Mouse (Mus musculus) midbrain, embryonic 11.5 days (tissue): ENCODE results near the gene S100a8. TPM values are rescaled to one million over a fixed set of nuclear protein-coding genes. Genes with fewer than 3 reads are reported as not detected.

Experiments used
- ATAC-seq: fragments of 200-750 bp; cut with Nextera tagmentation; 2 replicates; pipeline ENCODE4 v1.8.0; 2017; ENCODE audit warnings: moderate TSS enrichment, moderate library complexity; ENCODE audit not compliant: low FRiP score
- DNase-seq: peaks from one replicate; pipeline ENCODE4 v3.0.0; 2015; ENCODE audit warnings: low spot score; ENCODE audit errors: missing footprints
- H3K27ac ChIP-seq: fragments of 300-500 bp; sonication (generic); 2 replicates; pipeline ENCODE4 v1.5.1; 2014; ENCODE audit warnings: low read depth, low read length
- H3K27me3 ChIP-seq: fragments of 300-500 bp; sonication (generic); 2 replicates; pipeline ENCODE4 v1.6.1; 2014; ENCODE audit warnings: mild to moderate bottlenecking, low read length, moderate library complexity, mixed read lengths; ENCODE audit not compliant: control insufficient read depth, insufficient read depth
- H3K36me3 ChIP-seq: fragments of 300-500 bp; sonication (generic); 2 replicates; pipeline ENCODE4 v1.6.1; 2014; ENCODE audit warnings: mild to moderate bottlenecking, low read length, moderate library complexity, mixed read lengths; ENCODE audit not compliant: control insufficient read depth, insufficient read depth
- H3K4me1 ChIP-seq: fragments of 300-500 bp; sonication (generic); 2 replicates; pipeline ENCODE4 v1.6.1; 2014; ENCODE audit warnings: low read length; ENCODE audit not compliant: control insufficient read depth, insufficient read depth
- H3K4me2 ChIP-seq: fragments of 300-500 bp; sonication (generic); 2 replicates; pipeline ENCODE4 v1.6.1; 2014; ENCODE audit warnings: mild to moderate bottlenecking, moderate library complexity
- H3K4me3 ChIP-seq: fragments of 300-500 bp; sonication (generic); 2 replicates; pipeline ENCODE4 v1.5.1; 2014; ENCODE audit warnings: low read depth, low read length
- H3K9ac ChIP-seq: fragments of 300-500 bp; sonication (generic); 2 replicates; pipeline ENCODE4 v1.6.1; 2014; ENCODE audit warnings: low read length
- H3K9me3 ChIP-seq: fragments of 300-500 bp; sonication (generic); 2 replicates; pipeline ENCODE4 v1.6.1; 2016; ENCODE audit warnings: low read length; ENCODE audit not compliant: control insufficient read depth
- WGBS: fragments of 180-500 bp; shearing (Covaris S2); extraction: QIAGEN DNeasy Blood & Tissue Kit; methylation state at CpG from one replicate; pipeline ENCODE4 v1.1.7; 2014; 5-methylcytosine and 5-hydroxymethylcytosine counted together
- polyA plus RNA-seq: library from polyadenylated mRNA; unstranded; fragments of >200 nt; fragmentation: Nextera tagmentation; extraction: Ambion mirVana; gene quantifications from 2 replicates; pipeline ENCODE4 v1.2.1, GENCODE M21; 2014

S100a8 gene
- polyA plus RNA-seq, 1 experiment from 2014 or later, result 2.0 TPM

DNA sequence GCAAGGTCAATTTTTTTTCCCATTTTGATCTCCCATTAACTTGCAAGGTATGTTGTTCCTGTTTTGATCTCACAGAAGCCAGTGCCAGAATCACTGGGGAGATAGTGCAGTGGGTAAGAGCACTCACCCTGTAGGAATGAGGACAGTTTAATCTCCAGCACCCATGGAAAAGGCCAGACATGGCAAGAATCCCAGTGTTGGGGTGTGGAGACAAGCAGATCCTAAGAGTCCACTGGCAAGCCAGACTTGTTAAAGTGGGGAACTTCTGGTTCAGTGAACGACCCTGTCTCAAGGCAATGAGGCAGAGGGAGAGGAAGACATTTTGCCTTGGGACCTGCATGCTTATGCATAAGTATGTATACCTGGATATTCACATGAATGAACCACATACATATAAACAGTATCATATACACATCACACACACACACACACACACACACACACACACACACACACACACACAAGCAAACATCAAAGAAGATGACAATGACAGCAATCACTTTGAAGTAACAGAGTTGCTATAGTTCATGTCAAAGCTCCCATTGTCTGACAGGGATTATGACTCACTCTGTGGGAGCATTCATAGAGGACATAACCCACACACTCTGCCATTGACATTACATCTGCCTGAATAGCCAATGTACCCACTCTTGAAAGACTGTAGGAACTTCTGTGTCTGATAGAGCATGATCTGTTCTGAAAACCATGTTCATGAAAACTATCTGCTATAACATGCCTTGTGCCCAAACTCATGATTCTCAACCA, 30.1 kb upstream of the S100a8 start:
- Histone ChIP-seq H3K36me3 (no peaks in the 10 kb centered on the region), H3K4me1 (no peaks in the 10 kb centered on the region), H3K4me2 (no peak overlapping the region), H3K27me3 (no peaks in the 10 kb centered on the region), H3K4me3 (no peak overlapping the region), H3K9ac (no peak overlapping the region), H3K27ac (no peak overlapping the region), H3K9me3 (no peaks in the 10 kb centered on the region)
- 69% methylated on average over 1 of the region's 1 CpGs for WGBS
- ATAC-seq (no peak), DNase-seq (no peak)

DNA sequence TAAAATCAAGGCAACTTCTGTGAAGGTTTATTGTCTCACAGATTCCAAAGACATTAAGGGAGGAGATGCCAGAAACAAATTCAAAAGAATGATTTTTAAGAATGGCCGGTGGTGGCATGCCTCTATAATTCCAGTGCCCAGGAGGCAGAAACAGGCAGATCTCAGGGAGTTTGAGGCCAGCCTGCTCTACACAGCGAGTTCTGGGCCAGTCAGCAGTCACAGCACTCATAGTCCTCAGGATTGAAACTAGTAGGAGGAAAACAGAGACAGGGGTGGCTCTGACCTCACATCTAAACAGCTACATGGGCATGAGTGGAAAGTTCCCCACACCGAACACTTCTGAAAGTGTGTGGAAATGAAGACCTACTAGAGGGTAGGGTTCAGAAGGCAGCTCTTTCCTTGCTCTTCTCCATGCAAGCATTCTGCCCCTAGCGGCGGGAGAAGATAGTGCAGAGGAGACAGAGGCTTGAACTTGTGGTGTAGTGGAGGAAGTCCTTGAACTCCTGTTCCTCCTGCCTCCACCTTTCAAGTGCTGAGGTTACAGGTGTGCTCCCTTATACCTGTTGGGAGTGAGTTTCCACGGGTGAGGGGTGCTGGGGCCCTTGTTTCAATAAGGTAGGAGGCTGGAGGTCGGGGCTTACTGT, 29.1 kb upstream of the S100a8 start:
- WGBS, result 55% methylated on average over 7 of the region's 7 CpGs
- Histone ChIP-seq H3K9me3 (no peaks in the 10 kb centered on the region), H3K27me3 (no peaks in the 10 kb centered on the region), H3K4me1 (no peaks in the 10 kb centered on the region), H3K27ac (no peak overlapping the region), H3K4me3 (no peak overlapping the region), H3K36me3 (no peaks in the 10 kb centered on the region), H3K9ac (no peak overlapping the region), H3K4me2 (no peak overlapping the region)
- peak; percentile 88 for DNase-seq
- no peak for ATAC-seq

DNA sequence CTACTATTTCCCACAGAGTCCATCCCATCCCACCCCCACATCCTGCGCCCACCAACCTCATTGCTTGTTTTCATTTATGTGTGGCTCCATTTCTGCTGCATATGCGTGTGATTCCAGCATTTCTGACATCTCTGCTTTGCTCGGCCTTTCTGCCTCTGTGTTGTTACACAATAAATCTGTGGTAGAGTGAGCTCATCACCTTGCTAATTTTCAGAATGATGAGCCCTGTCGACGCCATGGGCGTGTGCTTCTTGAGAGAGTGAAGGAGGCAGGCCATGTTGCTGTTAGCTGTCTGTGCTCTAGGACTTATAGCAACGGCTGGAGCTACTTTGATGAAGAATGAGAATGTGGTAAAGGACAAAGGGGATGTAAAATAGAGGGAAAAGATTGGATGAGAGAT, 27.8 kb upstream of the S100a8 start:
- Histone ChIP-seq H3K4me3 (no peak overlapping the region), H3K27ac (no peak overlapping the region), H3K9me3 (no peaks in the 10 kb centered on the region), H3K9ac (no peak overlapping the region), H3K4me2 (no peak overlapping the region), H3K36me3 (no peaks in the 10 kb centered on the region), H3K27me3 (no peaks in the 10 kb centered on the region), H3K4me1 (no peaks in the 10 kb centered on the region)
- 85% methylated on average over 7 of the region's 7 CpGs for WGBS
- DNase-seq (no peak), ATAC-seq (no peak)

DNA sequence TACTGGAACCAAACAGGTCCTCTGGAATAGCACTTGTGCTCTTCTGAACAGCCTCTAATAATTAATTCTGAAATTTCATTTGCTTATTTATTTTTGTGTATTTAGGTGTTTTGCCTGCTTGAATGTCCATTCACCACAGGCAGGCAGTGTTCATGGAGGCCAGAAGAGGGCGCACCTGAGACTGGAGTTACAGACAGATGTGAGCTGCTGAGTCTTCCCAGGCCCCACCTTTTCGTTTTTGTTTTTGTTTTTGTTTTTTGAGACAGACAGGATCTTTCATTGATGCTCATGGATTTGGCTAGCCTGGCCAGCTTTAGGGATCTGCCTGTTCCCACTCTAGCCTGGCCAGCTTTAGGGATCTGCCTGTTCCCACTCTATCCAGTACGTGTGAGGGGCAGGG, 24.6 kb upstream of the S100a8 start:
- H3K27me3 ChIP-seq, result no peaks in the 10 kb centered on the region
- H3K27ac ChIP-seq, result no peak overlapping the region
- H3K36me3 ChIP-seq, result no peaks in the 10 kb centered on the region
- no peak overlapping the region for H3K4me2 ChIP-seq
- H3K4me1 ChIP-seq, result no peaks in the 10 kb centered on the region
- no peak overlapping the region for H3K9ac ChIP-seq
- no peak for ATAC-seq
- H3K9me3 ChIP-seq, result no peaks in the 10 kb centered on the region
- no peak overlapping the region for H3K4me3 ChIP-seq
- DNase-seq, result no peak
- 49% methylated on average over 3 of the region's 3 CpGs for WGBS

DNA sequence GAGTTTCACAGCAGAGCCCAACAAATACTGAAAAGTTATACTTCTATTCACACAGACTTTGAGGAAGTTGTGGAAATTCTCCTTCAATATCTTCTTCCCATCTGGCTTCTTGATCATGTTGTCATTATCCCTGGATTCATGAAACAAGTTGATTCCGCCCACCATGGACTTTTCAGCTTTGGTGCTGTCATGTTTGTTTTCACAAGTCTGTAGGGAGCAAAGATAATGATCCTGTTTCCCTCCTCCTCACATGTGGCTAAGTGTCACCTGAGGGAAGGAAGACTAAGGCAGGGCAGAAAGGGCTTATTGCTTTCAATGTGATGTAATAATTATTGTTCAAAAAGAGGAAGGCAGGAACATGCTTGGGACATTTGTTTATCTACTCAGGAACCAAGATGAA, 21.5 kb upstream of the S100a8 start:
- H3K4me2 ChIP-seq, result no peak overlapping the region
- H3K9me3 ChIP-seq, result no peaks in the 10 kb centered on the region
- no peak for DNase-seq
- no peaks in the 10 kb centered on the region for H3K36me3 ChIP-seq
- H3K4me1 ChIP-seq, result no peaks in the 10 kb centered on the region
- H3K27me3 ChIP-seq, result no peaks in the 10 kb centered on the region
- no peak overlapping the region for H3K4me3 ChIP-seq
- H3K9ac ChIP-seq, result no peak overlapping the region
- no peak overlapping the region for H3K27ac ChIP-seq
- 84% methylated on average over 1 of the region's 1 CpGs for WGBS
- no peak for ATAC-seq

DNA sequence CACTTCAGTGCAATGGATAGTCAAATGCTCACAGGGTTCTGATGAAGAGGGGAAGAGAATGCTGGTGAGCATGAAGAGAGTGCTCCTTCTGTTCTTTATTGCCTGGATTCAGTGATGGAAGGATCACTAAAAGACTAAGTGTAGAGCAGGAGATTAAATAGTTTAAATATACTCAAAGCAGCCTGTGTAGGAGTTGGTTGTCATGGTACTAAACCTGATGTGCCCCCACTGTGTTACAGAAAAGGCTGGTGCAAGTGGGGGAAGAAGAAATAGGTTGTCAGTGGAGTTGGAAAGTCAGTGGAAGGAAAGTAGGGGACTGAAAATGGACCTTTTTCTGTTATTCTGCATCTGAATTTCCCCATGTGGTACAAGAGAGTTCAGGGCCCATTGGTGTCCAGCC, 19.8 kb upstream of the S100a8 start:
- Histone ChIP-seq H3K9ac (no peak overlapping the region), H3K27ac (no peak overlapping the region), H3K36me3 (no peaks in the 10 kb centered on the region), H3K4me2 (no peak overlapping the region), H3K27me3 (no peaks in the 10 kb centered on the region), H3K9me3 (no peaks in the 10 kb centered on the region), H3K4me3 (no peak overlapping the region), H3K4me1 (no peaks in the 10 kb centered on the region)
- DNase-seq, result no peak
- ATAC-seq, result no peak

DNA sequence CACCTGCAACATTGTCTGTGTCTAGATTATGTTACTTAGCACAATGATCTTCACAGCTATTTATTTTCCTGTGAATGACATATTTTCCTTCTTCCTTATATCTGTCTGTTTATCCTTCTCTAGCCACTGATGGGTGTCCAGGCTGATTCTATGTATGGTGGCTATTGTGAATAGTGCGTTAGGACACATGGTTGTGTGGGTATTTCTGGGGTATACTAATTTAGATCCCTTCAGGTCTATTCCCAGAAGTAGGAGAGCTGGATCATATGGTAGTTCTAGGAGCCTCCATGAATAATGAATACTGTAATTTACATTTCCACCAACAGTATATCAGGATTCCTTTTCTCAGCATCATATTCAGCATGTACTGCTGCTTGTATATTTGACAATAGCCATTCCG, 18.9 kb upstream of the S100a8 start:
- Histone ChIP-seq H3K27me3 (no peaks in the 10 kb centered on the region), H3K27ac (no peak overlapping the region), H3K9me3 (no peaks in the 10 kb centered on the region), H3K4me2 (no peak overlapping the region), H3K4me1 (no peaks in the 10 kb centered on the region), H3K4me3 (no peak overlapping the region), H3K9ac (no peak overlapping the region), H3K36me3 (no peaks in the 10 kb centered on the region)
- no peak for DNase-seq
- 89% methylated on average over 2 of the region's 2 CpGs for WGBS
- no peak for ATAC-seq

DNA sequence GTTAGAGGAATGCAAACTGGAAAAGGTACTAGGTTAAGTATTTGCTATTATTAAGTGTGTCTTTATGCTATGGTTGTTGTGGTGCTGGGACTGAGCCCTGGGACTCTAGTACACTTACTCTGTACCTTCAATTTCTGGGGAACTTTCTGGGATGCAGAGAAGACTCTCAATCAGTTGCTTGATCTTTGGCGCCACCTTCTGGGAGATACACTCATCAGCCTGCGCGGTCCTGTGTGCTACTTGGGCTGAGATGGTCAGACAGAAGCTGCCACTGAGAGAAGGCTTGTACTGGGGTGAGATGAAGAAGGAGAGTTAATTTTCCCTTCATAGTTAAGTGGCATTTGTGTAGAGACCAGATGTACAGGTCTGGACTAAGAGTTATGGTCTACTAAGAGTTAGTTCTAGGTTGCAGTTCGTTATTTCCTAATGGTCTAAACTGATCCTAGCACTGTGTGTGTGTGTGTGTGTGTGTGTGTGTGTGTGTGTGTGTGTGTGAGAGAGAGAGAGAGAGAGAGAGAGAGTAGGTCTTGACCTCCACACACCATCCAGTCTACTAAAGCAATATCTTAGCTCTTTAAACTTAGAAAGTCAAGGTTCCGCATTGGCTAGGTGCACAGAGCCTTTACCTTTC, 15.8 kb upstream of the S100a8 start:
- DNase-seq, result peak; percentile 97
- Histone ChIP-seq H3K4me3 (no peak overlapping the region), H3K4me1 (no peaks in the 10 kb centered on the region), H3K27ac (no peak overlapping the region), H3K27me3 (no peaks in the 10 kb centered on the region), H3K36me3 (no peaks in the 10 kb centered on the region), H3K4me2 (no peak overlapping the region), H3K9ac (no peak overlapping the region), H3K9me3 (no peaks in the 10 kb centered on the region)
- 36% methylated on average over 5 of the region's 5 CpGs for WGBS
- ATAC-seq, result peak; percentile 80

DNA sequence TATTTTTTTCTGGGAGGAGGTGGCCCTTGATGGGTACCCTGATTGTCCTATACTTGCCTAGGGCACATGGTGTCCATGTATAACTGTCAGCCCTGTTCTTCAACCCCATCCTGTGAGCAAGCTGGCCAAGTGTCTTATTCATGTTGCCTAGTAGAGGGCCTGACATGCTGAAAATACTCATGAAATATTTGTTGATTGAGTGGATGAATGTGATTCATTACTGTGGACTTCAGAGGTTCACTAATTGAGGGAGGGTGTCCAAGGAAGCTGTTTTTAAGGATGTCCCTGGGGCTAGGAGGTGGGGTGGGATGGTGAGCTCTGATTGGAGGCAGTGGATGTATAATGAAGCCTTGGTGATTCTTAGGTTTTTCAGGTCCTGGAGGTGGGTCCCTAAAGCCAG, 15.1 kb upstream of the S100a8 start, which contains the start of gene S100a7a:
TSS of gene S100a7a (plus strand) at position 301 of the 400 bp plus-strand sequence.
- Histone ChIP-seq H3K9me3 (no peaks in the 10 kb centered on the region), H3K4me2 (no peak within 1 kb of the TSS), H3K9ac (no peak within 1 kb of the TSS), H3K27me3 (no peaks in the 10 kb centered on the region), H3K27ac (no peak within 1 kb of the TSS), H3K4me1 (no peaks in the 10 kb centered on the region), H3K4me3 (no peak within 1 kb of the TSS), H3K36me3 (no peaks in the 10 kb centered on the region)
- no peak for ATAC-seq
- DNase-seq, result no peak
